Comparison of ENCODE assay signal across 8 mouse cellular contexts in genomic region chr7:27195681-27196611, GRCm38 (mm10). TPM values are rescaled to one million over a fixed set of nuclear protein-coding genes. Genes with fewer than 3 reads are reported as not detected.
DNase-seq lines count a peak whose midpoint lies in the region; ATAC-seq and TF ChIP-seq lines count a peak whose summit lies in the region.

TSS of gene BC024978 (plus strand) at chr7:27195781.
TSS of gene Snrpa (minus strand) at chr7:27196271.

- peaks cover 29% of the 10 kb centered on the region for H3K79me2 ChIP-seq in MEL (ENCODE audit: control insufficient read depth, insufficient read depth, low read length, poor library complexity)

- peak within 1 kb of the TSS; percentile 85 for H3K4me2 ChIP-seq in forebrain, postnatal 0 days (ENCODE audit: low read depth)
- peak within 1 kb of the TSS; percentile 79 for H3K4me2 ChIP-seq in lung, embryonic 15.5 days

- peak within 1 kb of the TSS; percentile 97 for H3K27ac ChIP-seq in MEL (ENCODE audit: control insufficient read depth, low read depth, low read length)
- peak within 1 kb of the TSS; percentile 85 for H3K27ac ChIP-seq in cerebellum, adult 2 months (ENCODE audit: insufficient read depth, low read length)
- H3K27ac ChIP-seq in forebrain, postnatal 0 days (ENCODE audit: low read depth, low read length): peak within 1 kb of the TSS; percentile 97
- H3K27ac ChIP-seq in lung, embryonic 15.5 days: peak within 1 kb of the TSS; percentile 99

- H3K27me3 ChIP-seq in MEL (ENCODE audit: control insufficient read depth in 1 of 2, insufficient read depth in 2 of 2, low read length in 2 of 2): no peaks in the 10 kb centered on the region
- no peaks in the 10 kb centered on the region for H3K27me3 ChIP-seq in cerebellum, adult 2 months (ENCODE audit: control insufficient read depth, insufficient read depth, low read length)
- no peaks in the 10 kb centered on the region for H3K27me3 ChIP-seq in forebrain, postnatal 0 days (ENCODE audit: insufficient read depth, low read length)
- no peaks in the 10 kb centered on the region for H3K27me3 ChIP-seq in lung, embryonic 15.5 days

- peak within 1 kb of the TSS; percentile 72 to 93 for H3K4me3 ChIP-seq in MEL (ENCODE audit: control insufficient read depth in 1 of 2, insufficient read depth in 1 of 2, low read depth in 2 of 2, low read length in 2 of 2)
- H3K4me3 ChIP-seq in cerebellum, adult 2 months (replicated peaks; ENCODE audit: insufficient read depth, low read depth, low read length): peak within 1 kb of the TSS; percentile 86
- H3K4me3 ChIP-seq in forebrain, postnatal 0 days (ENCODE audit: low read depth, low read length): peak within 1 kb of the TSS; percentile 67
- H3K4me3 ChIP-seq in lung, embryonic 15.5 days: peak within 1 kb of the TSS; percentile 76

- no peak for TF ChIP-seq RAD21 in MEL (IDR thresholded peaks at IDR 0.05; ENCODE audit: low read depth, low read length)

- peak; percentile 90 to 91 for TF ChIP-seq POLR2A in MEL (IDR thresholded peaks at IDR 0.05; ENCODE audit: control insufficient read depth in 1 of 2, insufficient read depth in 1 of 2, low read depth in 1 of 2, low read length in 2 of 2, poor library complexity in 1 of 2)
- TF ChIP-seq POLR2A in cerebellum, adult 2 months (IDR thresholded peaks at IDR 0.05; ENCODE audit: borderline replicate concordance, insufficient read depth, low read length): peak; percentile 45; the same call in 1 of the 2 replicates

- peak; percentile 97 for ATAC-seq in forebrain, postnatal 0 days
- peak; percentile 99 for ATAC-seq in lung, embryonic 15.5 days (ENCODE audit: borderline replicate concordance, extremely low read depth, low FRiP score, low TSS enrichment)

- peak within 1 kb of the TSS; percentile 96 for H3K9ac ChIP-seq in MEL (ENCODE audit: control insufficient read depth, low read depth, low read length, poor library complexity, severe bottlenecking)
- H3K9ac ChIP-seq in forebrain, postnatal 0 days: peak within 1 kb of the TSS; percentile 73
- H3K9ac ChIP-seq in lung, embryonic 15.5 days: peak within 1 kb of the TSS; percentile 85

- peak in 1 of 2 experiments; percentile 33; a peak in 1 of 4 replicates for TF ChIP-seq EP300 in MEL (IDR thresholded peaks at IDR 0.05; ENCODE audit: low read depth in 1 of 2, low read length in 2 of 2)

- no peak for TF ChIP-seq CTCF in MEL (IDR thresholded peaks at IDR 0.05 in 2 of 3, conservative IDR thresholded peaks at IDR 0.05 in 1 of 3; ENCODE audit: control insufficient read depth in 1 of 3, insufficient read depth in 1 of 3, low read depth in 2 of 3, low read length in 3 of 3, poor library complexity in 1 of 3, severe bottlenecking in 1 of 3)
- no peak for TF ChIP-seq CTCF in cerebellum, adult 2 months (IDR thresholded peaks at IDR 0.05; ENCODE audit: borderline replicate concordance, insufficient read depth, low read depth, low read length)
- no peak for TF ChIP-seq CTCF in forebrain, postnatal 0 days (IDR thresholded peaks at IDR 0.05; ENCODE audit: low read depth)

- peak; percentile 100 for DNase-seq in MEL (ENCODE audit: low read depth, low spot score)
- DNase-seq in cerebellum, adult 2 months: peak; percentile 94 to 100
- DNase-seq in forebrain, postnatal 0 days: peak; percentile 98
- DNase-seq in heart, postnatal 4 days: peak; percentile 94
- DNase-seq in layer of hippocampus, adult 8-10 months (ENCODE audit: low spot score in 2 of 2): peak; percentile 99 to 100
- DNase-seq in ovary, adult 18-20 months (ENCODE audit: low spot score): peak; percentile 99
- peak; percentile 98 for DNase-seq in thymus, postnatal 0 days (ENCODE audit: low spot score)

- H3K36me3 ChIP-seq in MEL (ENCODE audit: control insufficient read depth in 1 of 2, insufficient read depth in 2 of 2, low read length in 2 of 2): peaks cover 16% of the 10 kb centered on the region in 2 experiments
- peaks cover 25% of the 10 kb centered on the region for H3K36me3 ChIP-seq in forebrain, postnatal 0 days (ENCODE audit: insufficient read depth)
- H3K36me3 ChIP-seq in lung, embryonic 15.5 days: peaks cover 31% of the 10 kb centered on the region

- 1% methylated on average over 64 of the region's 64 CpGs for WGBS in cerebellum, adult 2 months
- 1% methylated on average over 64 of the region's 64 CpGs for WGBS in forebrain, postnatal 0 days
- WGBS in lung, embryonic 15.5 days: under 1% methylated on average over 64 of the region's 64 CpGs

- H3K9me3 ChIP-seq in MEL (replicated peaks; ENCODE audit: insufficient read depth, low read length): no peaks in the 10 kb centered on the region
- H3K9me3 ChIP-seq in forebrain, postnatal 0 days (ENCODE audit: low read length): no peaks in the 10 kb centered on the region
- no peaks in the 10 kb centered on the region for H3K9me3 ChIP-seq in lung, embryonic 15.5 days

- H3K4me1 ChIP-seq in MEL (ENCODE audit: control insufficient read depth in 1 of 2, insufficient read depth in 2 of 2, low read length in 2 of 2): peaks cover 6 to 14% of the 10 kb centered on the region in 2 experiments; a peak in 3 of 4 replicates
- H3K4me1 ChIP-seq in cerebellum, adult 2 months (ENCODE audit: control insufficient read depth, insufficient read depth, low read length): no peaks in the 10 kb centered on the region; the same call in 1 of the 2 replicates
- peaks cover 12% of the 10 kb centered on the region for H3K4me1 ChIP-seq in forebrain, postnatal 0 days (ENCODE audit: insufficient read depth)
- H3K4me1 ChIP-seq in lung, embryonic 15.5 days: peaks cover 16% of the 10 kb centered on the region

TF ChIP-seq in MEL, 35 proteins besides CTCF, POLR2A, EP300 and RAD21 (continues in another document):
- no peak for TF ChIP-seq CHD2 (IDR thresholded peaks at IDR 0.05; ENCODE audit: low read length)
- peak; percentile 96 for TF ChIP-seq MXI1 (IDR thresholded peaks at IDR 0.05; ENCODE audit: low read depth, low read length)
- peak; percentile 99 for TF ChIP-seq MAX (IDR thresholded peaks at IDR 0.05; ENCODE audit: low read length)
- TF ChIP-seq HCFC1 (IDR thresholded peaks at IDR 0.05; ENCODE audit: low read depth, low read length): peak; percentile 88
- no peak for TF ChIP-seq GATA1 (IDR thresholded peaks at IDR 0.05; ENCODE audit: low read depth, low read length)
- peak; percentile 96 for TF ChIP-seq MYC (IDR thresholded peaks at IDR 0.05; ENCODE audit: low read depth, low read length)
- no peak for TF ChIP-seq RCOR1 (IDR thresholded peaks at IDR 0.05; ENCODE audit: low read depth, low read length)
- peak; percentile 90 for TF ChIP-seq SIN3A (IDR thresholded peaks at IDR 0.05; ENCODE audit: low read length)
- peak; percentile 22; the same call in 1 of the 2 replicates for TF ChIP-seq MAZ (IDR thresholded peaks at IDR 0.05; ENCODE audit: low read depth, low read length)
- TF ChIP-seq ETS1 (IDR thresholded peaks at IDR 0.05; ENCODE audit: low read depth, low read length): peak; percentile 87
- TF ChIP-seq BHLHE40 (IDR thresholded peaks at IDR 0.05; ENCODE audit: borderline replicate concordance, low read depth, low read length): peak; percentile 85
- TF ChIP-seq USF2 (IDR thresholded peaks at IDR 0.05; ENCODE audit: borderline replicate concordance in 1 of 2, insufficient read depth in 1 of 2, low read depth in 1 of 2, low read length in 2 of 2): peak; percentile 94 to 98
- no peak for TF ChIP-seq GABPA (IDR thresholded peaks at IDR 0.05; ENCODE audit: low read depth, low read length)
- TF ChIP-seq USF1 (IDR thresholded peaks at IDR 0.05; ENCODE audit: low read depth, low read length): peak; percentile 100
- peak; percentile 85 for TF ChIP-seq ELF1 (IDR thresholded peaks at IDR 0.05; ENCODE audit: low read depth, low read length)
- TF ChIP-seq ZKSCAN1 (IDR thresholded peaks at IDR 0.05; ENCODE audit: low read depth, low read length): no peak
- peak; percentile 79; the same call in 1 of the 2 replicates for TF ChIP-seq JUND (IDR thresholded peaks at IDR 0.05; ENCODE audit: low read depth, low read length)
- TF ChIP-seq ZC3H11A (IDR thresholded peaks at IDR 0.05; ENCODE audit: low read depth, low read length): no peak
- peak; percentile 85 for TF ChIP-seq NELFE (IDR thresholded peaks at IDR 0.05; ENCODE audit: low read depth, low read length)
- peak; percentile 7; the same call in 1 of the 2 replicates for TF ChIP-seq CHD1 (IDR thresholded peaks at IDR 0.05; ENCODE audit: low read depth, low read length)
- peak; percentile 88 for TF ChIP-seq TBP (IDR thresholded peaks at IDR 0.05; ENCODE audit: low read depth, low read length)
- peak; percentile 61; the same call in 1 of the 2 replicates for TF ChIP-seq POLR2AphosphoS2 (IDR thresholded peaks at IDR 0.05; ENCODE audit: low read length)
- no peak for TF ChIP-seq UBTF (IDR thresholded peaks at IDR 0.05; ENCODE audit: borderline replicate concordance, insufficient read depth, low read depth, low read length)
- TF ChIP-seq ZMIZ1 (IDR thresholded peaks at IDR 0.05; ENCODE audit: low read depth, low read length): peak; percentile 66

RNA-seq across cellular contexts. Expression of gene BC024978, which starts in this region (rescaled TPM):
- total RNA-seq in MEL (2012; rRNA removed): 1.6 and 2.1 TPM in 2 replicates
- 1 to 10 TPM in 1 of 2 experiments, not detected in 1; 7.1 TPM for polyA plus RNA-seq in MEL (2012; ENCODE audit: insufficient read depth in 1 of 2, insufficient read length in 2 of 2, low read depth in 1 of 2, low replicate concordance in 2 of 2, missing spikeins in 1 of 2)
- polyA plus RNA-seq in cerebellum, adult 2 months (2012; rRNA removed): 17.9 and 18.8 TPM in 2 replicates
- total RNA-seq in forebrain, postnatal 0 days (2014; rRNA removed): 5.7 and 5.8 TPM in 2 replicates
- 2.0 TPM in 2 replicates for polyA plus RNA-seq in forebrain, postnatal 0 days (2015; fragmentation: Nextera tagmentation; extraction: Ambion mirVana)
- 10 to 100 TPM; 14.6 to 18.0 TPM for total RNA-seq in heart, postnatal 4 days (2021)
- total RNA-seq in layer of hippocampus, adult 8-10 months (2022): 10 to 100 TPM; 20.9 to 27.3 (median 25.7) TPM
- 3.0 and 3.4 TPM in 2 replicates for polyA plus RNA-seq in lung, embryonic 15.5 days (2015; fragmentation: Nextera tagmentation; extraction: Ambion mirVana)
- 2.5 and 4.0 TPM in 2 replicates for polyA plus RNA-seq in thymus, postnatal 0 days (2015; fragmentation: Nextera tagmentation; extraction: Ambion mirVana)

RNA-seq across cellular contexts. Expression of gene Snrpa, which starts in this region (rescaled TPM):
- 128 and 139 TPM in 2 replicates for total RNA-seq in MEL (2012; rRNA removed)
- polyA plus RNA-seq in MEL (2012; ENCODE audit: insufficient read depth in 1 of 2, insufficient read length in 2 of 2, low read depth in 1 of 2, low replicate concordance in 2 of 2, missing spikeins in 1 of 2): 100 to 1,000 TPM in 1 of 2 experiments, not detected in 1; 310 TPM
- polyA plus RNA-seq in cerebellum, adult 2 months (2012; rRNA removed): 158 and 173 TPM in 2 replicates
- 124 and 146 TPM in 2 replicates for total RNA-seq in forebrain, postnatal 0 days (2014; rRNA removed)
- polyA plus RNA-seq in forebrain, postnatal 0 days (2015; fragmentation: Nextera tagmentation; extraction: Ambion mirVana): 165 and 169 TPM in 2 replicates
- 10 to 100 TPM; 64.8 to 69.5 TPM for total RNA-seq in heart, postnatal 4 days (2021)
- total RNA-seq in layer of hippocampus, adult 8-10 months (2022): 100 to 1,000 TPM in 1 of 4 experiments, 10 to 100 TPM in 3; 82.0 to 108 (median 85.0) TPM
- 257 TPM in 2 replicates for polyA plus RNA-seq in lung, embryonic 15.5 days (2015; fragmentation: Nextera tagmentation; extraction: Ambion mirVana)
- polyA plus RNA-seq in thymus, postnatal 0 days (2015; fragmentation: Nextera tagmentation; extraction: Ambion mirVana): 165 and 192 TPM in 2 replicates

Comparison
In these comparisons a context has a peak if more than half of its experiments do, and no peak if none do; other contexts are left out.
1. Peak in every context shown above with its lines: DNase-seq, ATAC-seq, H3K4me3 ChIP-seq and H3K27ac ChIP-seq.